Mouse (Mus musculus) gastrocnemius, adult 18-20 months (tissue): ENCODE measurements at regions not wholly inside any gene's neighbourhood (a gene's known extent, or its start where the extent isn't known, plus 50 kb on each side); places are given as distances from the start of the nearest gene placed in this dataset.
"Not testable (repeated sequence)": the region's sequence is repeated elsewhere in the genome, so short reads cannot be mapped to it uniquely, and the experiment has no call there.

Experiments used
- DNase-seq: peaks from one replicate; pipeline ENCODE4 v3.0.0; 2021; ENCODE audit warnings: low spot score

DNA sequence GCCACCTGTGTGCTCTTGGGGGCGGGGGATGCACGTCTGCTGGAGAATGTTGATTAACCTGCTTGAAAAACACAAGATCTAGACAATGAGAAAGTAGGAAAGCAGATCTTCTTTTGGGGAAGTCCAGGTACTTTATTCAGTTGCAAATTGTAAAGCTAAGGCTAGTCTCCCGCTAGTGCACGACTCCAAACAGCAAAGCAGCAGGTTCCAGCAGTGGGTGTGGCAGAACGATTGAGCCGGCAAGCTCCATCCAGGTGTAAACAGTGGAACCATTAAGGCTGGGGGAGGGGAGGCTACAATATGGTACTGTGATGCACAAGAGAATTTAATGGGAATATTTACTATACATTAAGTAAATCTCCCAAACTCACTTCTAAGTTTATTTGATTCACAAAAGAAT lies 448.6 kb upstream of the Cobl start:
- not testable (repeated sequence) for DNase-seq

DNA sequence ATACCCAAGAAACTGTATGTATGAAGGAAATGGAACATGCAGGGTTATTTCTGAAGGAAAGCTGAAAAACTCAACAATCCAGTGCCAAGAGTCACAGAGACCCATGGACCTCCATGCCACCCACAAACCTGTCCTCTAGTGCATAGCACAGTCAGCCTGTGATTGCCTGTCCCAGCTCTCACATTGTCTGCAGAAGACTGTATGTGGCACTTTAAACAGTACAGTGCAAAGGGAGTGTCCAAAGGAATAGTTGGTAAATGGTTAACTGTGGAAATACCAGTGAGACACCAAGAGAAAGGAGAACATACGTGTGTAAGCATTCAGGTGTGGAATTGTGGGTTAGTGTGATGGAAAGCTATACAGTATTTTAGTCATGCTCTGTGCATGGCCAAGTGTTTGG lies 409.0 kb upstream of the Cobl start:
- no peak for DNase-seq

DNA sequence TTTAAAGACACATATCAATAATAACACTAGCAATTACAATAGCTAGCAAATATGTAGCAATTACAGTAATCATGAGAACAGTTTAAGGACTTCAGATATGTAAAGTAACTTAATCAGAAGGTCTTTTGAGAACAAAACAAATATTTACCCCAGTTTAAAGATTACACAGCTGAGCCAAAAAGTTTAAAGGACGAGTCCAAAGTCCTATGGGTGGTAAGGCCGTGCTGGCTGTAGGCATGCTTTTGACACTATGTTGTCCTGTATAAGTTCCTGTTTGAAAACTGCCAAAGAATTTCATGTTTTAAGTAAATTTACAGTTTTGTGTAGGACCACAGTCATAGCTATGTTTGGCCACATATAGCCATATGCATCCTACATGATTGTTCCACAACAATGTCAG lies 408.0 kb upstream of the Cobl start:
- DNase-seq: no peak

DNA sequence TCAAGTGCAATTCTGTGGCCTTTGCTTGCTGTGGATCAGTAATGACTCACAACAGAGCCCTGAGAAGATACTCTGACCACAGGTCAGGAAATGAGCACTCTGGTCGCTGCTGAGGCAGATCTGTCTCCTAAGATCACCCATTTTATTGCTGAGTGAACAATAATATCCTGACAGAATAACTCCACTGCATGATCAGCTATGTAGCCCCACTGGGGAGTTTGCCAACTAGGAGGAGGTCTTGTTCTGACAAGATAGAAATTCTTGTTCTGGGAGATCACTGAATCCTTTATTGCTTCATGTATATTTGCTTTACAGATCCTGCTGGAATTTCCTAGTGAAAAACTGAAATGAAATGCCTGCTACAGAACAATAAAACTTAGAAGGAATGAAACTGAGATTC lies 407.6 kb upstream of the Cobl start:
- DNase-seq: no peak

DNA sequence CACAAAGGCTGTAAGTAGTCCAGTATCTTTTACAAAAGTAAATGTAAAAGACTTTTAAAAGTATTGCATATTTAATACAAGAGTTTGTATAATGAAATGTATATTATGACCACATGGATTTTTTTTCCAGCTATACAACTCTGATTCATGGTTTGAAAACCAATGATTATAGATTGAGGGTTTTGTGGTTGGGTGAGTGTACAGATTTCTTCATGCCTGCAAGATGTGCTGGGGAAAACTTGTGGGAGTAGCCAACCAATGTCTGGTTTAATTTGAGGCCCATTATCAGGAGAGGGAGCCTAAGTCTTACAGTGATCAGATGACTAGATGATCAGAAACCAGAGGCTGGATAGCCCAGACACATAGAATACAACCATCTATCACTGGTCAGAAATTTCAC lies 402.8 kb upstream of the Cobl start:
- no peak for DNase-seq

DNA sequence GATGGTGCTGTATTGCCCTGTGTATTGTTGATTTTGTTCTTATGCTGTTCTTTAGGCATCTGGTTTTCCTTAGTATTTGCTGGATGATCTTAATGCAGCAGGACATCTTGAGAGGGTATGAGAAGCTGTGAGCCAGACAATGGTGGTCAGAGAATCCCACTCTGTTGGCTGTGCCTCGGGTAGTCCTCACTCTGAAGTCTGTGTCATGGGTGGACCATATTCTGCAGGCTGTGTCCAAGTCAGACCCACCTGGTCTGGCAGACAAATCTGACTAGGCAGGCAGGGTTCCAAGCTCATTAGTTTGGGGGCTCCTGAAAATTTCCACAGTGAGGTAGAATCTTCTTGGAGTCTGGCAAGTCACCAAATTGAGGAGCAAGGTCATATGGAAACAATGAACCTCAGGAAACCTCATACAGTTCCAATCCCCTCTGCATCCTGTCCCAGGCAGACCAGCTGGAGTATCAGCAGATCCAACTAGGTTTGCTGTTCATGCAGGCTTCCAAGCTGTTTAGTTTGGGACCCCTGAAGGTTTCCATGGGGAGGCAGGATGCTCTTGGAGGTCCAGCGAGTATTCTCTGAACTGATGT lies 400.4 kb upstream of the Cobl start:
- DNase-seq: no peak

DNA sequence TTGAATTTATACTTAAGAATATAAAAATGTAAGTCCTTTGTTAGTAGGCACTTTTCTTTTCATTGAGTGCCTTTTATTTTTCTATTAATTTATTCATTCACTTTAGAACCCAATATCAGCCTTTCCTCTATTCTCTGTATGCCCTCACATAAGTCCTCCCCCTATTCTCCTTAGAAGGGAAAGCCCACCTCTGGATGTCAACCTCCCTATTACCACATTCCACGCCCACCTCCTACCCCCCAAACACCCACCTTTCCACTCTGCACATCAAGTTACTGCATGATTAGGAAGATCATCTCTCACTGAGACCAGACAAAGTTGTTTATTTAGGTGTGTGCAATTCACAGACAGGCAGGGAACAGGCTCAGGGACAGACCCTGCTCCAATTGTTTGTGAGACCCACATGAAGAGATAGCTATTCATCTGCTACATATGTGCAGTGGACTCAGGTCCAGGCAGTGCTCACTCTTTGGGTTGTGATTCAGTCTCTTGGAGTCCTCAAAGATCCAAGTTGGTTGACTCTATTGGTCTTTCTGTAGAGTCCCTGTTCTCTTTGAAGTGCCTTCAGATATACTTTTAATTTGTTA lies 394.7 kb upstream of the Cobl start:
- no peak for DNase-seq

DNA sequence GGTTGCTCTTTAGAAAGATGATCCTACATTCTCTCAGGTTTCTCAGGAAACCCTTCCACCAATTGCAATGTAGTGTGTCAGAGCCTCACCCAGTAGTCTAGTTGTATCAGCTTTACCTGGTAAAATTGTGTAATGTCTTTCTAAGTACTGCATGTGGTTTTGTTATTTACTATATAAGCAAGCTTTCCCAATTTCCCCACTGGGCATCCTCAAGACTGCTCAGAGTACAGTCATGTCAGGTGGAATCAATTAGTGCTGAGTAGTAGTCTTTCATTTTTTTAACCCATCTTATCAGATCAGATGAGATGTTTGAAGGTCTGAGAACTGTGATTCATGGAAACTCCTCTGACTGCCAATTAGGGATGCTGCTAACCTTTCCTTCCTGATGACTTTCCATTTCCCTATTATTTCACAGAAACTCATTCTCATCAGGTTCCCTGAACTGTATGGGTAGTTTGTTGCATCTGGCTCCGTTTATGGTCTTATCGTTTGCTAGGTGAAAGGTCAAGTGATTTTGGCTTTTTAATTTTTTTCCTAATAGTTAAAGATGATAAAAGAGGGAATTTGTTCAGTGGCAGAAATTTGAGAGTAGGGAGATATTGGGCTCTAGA lies 393.6 kb upstream of the Cobl start:
- DNase-seq: no peak

DNA sequence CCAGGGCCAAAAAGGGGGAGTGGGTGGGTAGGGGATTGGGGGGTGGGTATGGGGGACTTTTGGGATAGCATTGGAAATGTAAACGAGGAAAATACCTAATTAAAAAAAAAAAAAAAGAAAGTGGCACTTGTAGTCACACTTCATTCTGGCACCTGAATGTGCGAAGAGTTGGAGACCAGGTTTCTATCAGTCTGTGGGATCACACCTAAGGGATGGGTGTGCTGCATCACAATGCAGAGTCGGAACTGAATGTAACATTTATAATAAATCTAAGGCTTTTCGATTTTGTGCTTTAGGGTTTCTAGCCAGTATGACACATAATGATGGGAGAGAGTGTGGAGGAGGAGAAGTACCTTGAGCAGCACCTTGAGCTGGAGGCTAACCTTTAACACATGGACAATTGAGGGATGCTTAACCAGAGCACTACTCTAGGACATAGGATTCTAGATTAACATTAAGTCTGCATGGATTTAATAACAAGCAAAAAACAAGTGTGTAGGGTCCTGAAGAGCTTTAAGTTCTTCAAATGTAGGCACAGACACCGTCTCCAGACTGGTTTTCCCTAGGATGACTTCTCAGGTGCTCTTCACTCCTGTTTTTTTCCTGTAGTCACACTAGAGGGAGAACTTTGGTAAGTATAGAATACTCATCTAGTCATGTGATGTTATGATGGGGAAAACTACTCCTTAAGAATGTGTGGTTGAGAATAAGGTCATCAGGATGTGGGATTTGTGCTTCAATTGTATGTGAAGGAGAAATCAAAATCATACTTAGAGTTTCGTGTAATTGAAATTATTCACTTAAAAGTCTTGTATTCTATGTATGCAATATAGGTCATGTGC lies 392.8 kb upstream of the Cobl start:
- no peak for DNase-seq

DNA sequence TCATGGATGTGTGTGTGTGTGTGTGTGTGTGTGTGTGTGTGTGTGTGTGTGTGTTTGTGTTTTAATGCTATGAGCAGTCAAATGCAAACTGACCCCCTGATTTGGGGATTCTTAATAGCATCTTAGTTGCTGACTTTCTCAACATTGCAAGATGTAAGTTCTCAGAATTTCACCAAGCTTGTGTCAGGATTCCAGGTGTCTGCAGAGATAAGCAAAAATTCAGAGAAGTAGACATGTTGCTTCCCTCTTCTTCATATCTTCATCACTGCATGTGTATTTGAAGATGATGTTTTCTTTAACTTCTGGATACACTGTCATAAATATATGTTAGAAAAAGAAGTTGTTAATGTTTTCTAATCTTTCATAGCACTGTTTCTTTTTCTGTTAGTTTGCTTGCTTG lies 383.0 kb upstream of the Cobl start:
- DNase-seq: no peak

DNA sequence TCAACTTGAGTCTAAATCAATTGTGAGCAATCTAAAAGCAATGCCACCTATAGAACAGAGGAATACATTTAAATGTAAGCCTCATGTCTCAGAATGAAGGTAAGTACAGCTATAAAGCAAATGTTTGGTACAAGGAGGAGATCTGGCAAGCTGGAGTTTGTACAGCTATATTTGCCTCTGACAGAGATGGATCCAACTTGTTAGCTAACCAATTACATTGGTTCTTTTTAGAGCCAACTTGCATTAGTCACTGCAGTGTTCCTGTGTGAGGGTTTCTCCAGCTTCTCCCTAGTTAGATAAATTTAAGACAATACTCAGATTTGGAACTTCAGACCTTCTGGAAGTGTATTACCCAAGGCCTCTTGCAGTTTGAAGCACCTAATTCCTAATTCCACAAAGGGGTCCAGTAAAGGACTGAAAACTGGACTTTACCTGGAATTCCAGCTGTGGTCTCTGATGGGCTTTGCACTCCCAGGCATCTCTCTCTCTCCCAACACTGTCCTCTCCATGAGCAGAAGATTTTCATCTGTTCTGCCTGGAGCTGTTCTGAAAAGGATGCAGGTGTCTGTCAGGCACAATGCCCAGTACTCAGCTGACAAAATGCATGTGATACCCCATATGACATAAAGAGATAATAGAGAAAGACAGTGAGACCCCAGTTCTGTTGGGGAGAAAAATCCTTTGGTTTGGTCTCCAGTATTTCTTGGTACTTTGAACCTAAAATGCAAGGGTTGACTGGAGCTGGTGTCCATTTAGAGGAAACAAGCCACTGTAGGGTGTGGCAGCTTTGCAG lies 379.1 kb upstream of the Cobl start:
- no peak for DNase-seq

DNA sequence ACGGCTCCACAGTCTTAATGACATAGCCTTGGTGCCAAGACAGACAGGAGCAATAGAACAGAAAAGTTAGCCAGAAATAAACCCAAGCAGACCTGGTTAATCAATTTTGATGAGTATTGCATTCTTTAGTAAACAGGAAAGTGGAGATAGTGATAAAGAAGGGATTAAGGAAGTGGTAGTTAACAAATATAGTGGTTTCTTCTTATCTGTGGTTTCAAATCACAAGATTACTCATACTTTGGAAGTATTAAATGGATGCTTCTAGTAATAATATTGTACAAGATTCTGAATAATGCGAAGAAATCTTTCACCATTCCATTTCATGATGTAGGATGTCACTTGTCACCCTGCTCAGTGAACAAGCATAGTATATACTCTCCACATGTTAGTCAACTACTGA lies 376.6 kb upstream of the Cobl start:
- DNase-seq: no peak

DNA sequence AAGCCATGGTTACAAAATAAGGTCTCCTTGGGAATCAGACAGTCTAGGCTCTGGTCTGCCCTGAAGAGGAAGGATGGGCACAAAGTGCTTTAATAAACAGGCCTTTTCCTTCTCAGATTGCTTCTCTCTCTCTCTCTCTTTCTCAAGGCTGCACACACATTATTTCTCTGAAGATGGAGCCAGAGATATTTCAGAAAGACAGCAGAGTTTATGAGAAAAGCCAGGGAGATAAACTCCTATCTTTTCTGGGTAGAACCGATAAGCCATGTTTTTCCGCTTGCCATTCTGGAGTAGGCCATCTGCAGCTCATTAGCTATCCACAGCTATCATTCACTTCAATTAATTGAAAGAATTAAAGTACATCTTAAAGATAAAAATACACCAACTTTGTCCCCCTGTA lies 373.2 kb upstream of the Cobl start:
- DNase-seq: no peak

DNA sequence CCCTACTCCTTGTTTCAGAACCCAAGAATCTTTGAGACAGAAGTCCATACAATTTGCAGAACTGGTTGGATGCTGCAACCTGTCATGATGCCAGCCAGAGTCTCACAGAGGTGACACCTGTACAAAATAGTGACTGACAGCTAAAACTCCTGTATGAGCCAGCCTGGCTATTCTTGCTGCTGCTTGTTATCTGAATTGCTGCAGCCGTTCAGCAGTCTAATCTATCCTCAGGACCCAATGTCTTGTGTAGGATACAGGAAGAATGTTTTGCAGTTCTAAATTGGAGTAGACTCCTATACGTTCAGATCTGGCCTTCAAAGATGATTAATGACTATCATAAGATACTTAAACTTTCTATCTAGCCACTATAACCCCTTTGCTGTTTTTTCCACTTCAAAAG lies 372.6 kb upstream of the Cobl start:
- no peak for DNase-seq

DNA sequence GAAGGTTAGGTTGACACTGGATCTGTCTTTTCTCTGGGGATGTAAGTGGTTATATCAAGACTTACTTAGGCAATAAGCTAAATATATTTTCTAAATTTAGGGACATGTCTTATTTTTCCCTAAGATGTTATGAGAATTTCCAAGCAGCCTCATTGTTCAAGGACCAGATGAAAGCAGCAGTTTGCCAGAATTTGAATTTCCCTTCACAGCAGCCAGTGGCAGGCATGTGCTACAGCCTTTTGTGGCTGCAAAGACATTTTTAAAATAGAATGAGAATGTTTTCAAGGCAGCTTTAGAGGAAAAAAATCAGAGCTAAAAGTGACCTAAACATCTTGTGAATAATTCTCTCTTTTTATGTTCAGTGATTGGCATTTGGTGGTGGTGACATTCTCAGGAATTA lies 371.6 kb upstream of the Cobl start:
- no peak for DNase-seq

DNA sequence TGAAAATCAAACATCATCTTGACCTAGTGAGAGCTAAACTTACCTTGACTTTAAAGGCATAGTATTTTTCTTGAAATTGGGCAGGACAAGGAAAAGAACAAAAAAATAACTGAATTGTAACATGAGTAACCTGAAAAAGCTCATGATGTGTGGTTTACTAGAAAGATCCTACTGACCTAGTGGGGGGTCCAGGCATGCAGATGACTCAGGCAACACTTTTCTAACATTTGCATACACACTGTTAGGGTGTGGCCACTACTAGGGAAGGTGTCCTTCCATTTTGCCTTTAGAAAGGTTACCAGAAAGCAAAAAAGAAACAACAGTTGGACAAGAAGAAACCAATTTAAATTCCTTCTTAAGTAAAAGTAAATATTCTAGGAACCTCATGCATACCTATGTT lies 347.3 kb upstream of the Cobl start:
- no peak for DNase-seq

DNA sequence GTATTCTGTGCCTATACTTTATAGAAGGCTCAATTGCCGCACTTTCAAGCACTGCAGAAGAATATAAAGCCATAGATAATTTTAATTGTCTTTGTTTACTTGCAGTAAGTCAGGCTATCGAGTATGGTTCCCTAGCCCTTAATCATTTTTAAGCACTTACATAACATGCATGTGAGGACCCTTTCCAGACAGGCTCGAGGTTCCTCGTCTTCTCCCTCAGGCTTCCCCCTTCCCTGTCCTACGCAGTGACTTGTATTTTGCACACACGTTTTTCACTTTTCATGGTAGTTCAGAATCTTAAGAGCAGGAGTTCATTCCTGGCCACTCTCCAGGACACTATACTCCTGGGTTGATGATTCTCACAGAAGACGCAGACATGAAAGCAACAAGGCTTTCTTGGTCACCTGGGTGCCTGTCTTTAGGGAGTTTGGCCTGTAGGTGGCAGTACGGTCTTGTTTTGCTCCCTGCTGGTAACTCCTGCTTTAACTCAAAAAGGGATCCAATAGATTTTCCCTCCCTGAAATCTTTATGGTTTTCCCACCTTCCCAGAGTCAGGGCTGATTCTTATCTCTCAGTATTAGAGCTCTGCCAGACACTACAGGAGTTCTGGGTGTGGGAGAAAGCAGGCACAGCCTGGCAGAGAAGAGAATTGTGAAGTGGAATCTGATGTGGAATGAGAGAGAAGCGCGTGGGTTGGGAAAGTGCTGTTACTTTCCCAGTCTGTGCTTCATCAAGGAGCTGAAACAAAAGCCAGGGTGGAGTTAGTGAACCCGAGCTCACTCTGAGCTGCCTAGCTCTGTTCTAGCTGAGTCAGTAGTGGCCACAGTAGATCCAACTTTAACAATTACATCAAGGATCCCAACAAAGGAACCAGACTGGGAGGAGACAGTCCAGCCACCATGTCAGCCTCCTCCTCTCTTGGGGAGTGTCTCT lies 346.5 kb upstream of the Cobl start:
- DNase-seq: peak; percentile 18
